9 mouse cellular contexts compared by ENCODE assay signal in genomic region chr1:92212003-92212750, GRCm38 (mm10). TPM values are rescaled to one million over a fixed set of nuclear protein-coding genes. Genes with fewer than 3 reads are reported as not detected.
DNase-seq lines count a peak whose midpoint lies in the region; ATAC-seq and TF ChIP-seq lines count a peak whose summit lies in the region.
"Had no signal": no experiment of that assay in that cellular context is flagged by ENCODE, and none has a peak within 500 bp of the region (broad histone marks: within the 10 kb centered on the region; RNA-seq: fewer than 3 reads in every experiment).

No protein-coding gene starts in this region.

- H3K36me3 ChIP-seq in limb, embryonic 14.5 days (ENCODE audit: control insufficient read depth, insufficient read depth, low read length), result no peaks in the 10 kb centered on the region
- H3K36me3 ChIP-seq: limb, embryonic 13.5 days had no signal

- no peak overlapping the region for H3K4me3 ChIP-seq in limb, embryonic 14.5 days (replicated peaks; ENCODE audit: low read length)
- H3K4me3 ChIP-seq: limb, embryonic 13.5 days had no signal

- TF ChIP-seq POLR2A in limb, embryonic 14.5 days (IDR thresholded peaks at IDR 0.05; ENCODE audit: borderline replicate concordance, extremely low read depth, insufficient read depth, insufficient read length), result no peak

- no peak overlapping the region for H3K27ac ChIP-seq in limb, embryonic 14.5 days (replicated peaks; ENCODE audit: low read depth, low read length)
- H3K27ac ChIP-seq: limb, embryonic 13.5 days had no signal

- peak; percentile 27 to 49 for DNase-seq in frontal cortex, postnatal 10 days (ENCODE audit: low spot score in 2 of 2)
- DNase-seq in adrenal gland, adult 8-10 months, result peak; percentile 73
- DNase-seq in heart, adult 18-20 months, result peak; percentile 15 to 29
- DNase-seq in limb, embryonic 14.5 days (ENCODE audit: low spot score), result peak; percentile 21
- DNase-seq in spleen, postnatal 10 days (ENCODE audit: low spot score in 2 of 2), result no peak

- no peak overlapping the region for H3K9ac ChIP-seq in limb, embryonic 14.5 days (ENCODE audit: low read depth, low read length, severe bottlenecking)
- H3K9ac ChIP-seq: limb, embryonic 13.5 days had no signal

- H3K9me3 ChIP-seq in limb, embryonic 14.5 days (ENCODE audit: control insufficient read depth, low read length), result no peaks in the 10 kb centered on the region
- H3K9me3 ChIP-seq: limb, embryonic 13.5 days had no signal

- WGBS in limb, embryonic 14.5 days, result 35% methylated on average over 13 of the region's 13 CpGs

- no peaks in the 10 kb centered on the region for H3K27me3 ChIP-seq in limb, embryonic 14.5 days (ENCODE audit: control insufficient read depth, insufficient read depth, low read length)

- H3K4me1 ChIP-seq in limb, embryonic 14.5 days (ENCODE audit: control insufficient read depth, insufficient read depth, low read length), result peaks cover 33% of the 10 kb centered on the region

- no peak for ATAC-seq in frontal cortex, adult (ENCODE audit: low TSS enrichment)
- ATAC-seq in limb, embryonic 14.5 days (ENCODE audit: low FRiP score, low read depth), result peak; percentile 41
- ATAC-seq in granulocyte monocyte progenitor cell, adult 5-6 weeks (replicated peaks; ENCODE audit: poor library complexity, severe bottlenecking), result no peak
- ATAC-seq in inflammation-experienced regulatory T-cells, adult 6 months, result no peak

- H3K4me2 ChIP-seq in limb, embryonic 14.5 days (replicated peaks; ENCODE audit: low read depth, low read length, severe bottlenecking), result no peak overlapping the region
- H3K4me2 ChIP-seq: limb, embryonic 13.5 days had no signal

RNA-seq across cellular contexts. Expression of gene Hdac4, which starts 16.7 kb away (rescaled TPM):
- 100 to 1,000 TPM in 2 of 4 experiments, 10 to 100 TPM in 2; 94.2 to 128 (median 101) TPM for total RNA-seq in adrenal gland, adult 8-10 months (2022)
- 10 to 100 TPM; 35.2 to 42.7 TPM for total RNA-seq in heart, adult 18-20 months (2021)
- polyA plus RNA-seq in limb, embryonic 14.5 days (2012; rRNA removed), result 15.2 and 18.9 TPM in 2 replicates
- polyA plus RNA-seq in limb, embryonic 14.5 days (2014; fragmentation: Nextera tagmentation; extraction: Ambion mirVana), result 25.4 and 36.6 TPM in 2 replicates
- 11.7 and 13.0 TPM in 2 replicates for total RNA-seq in granulocyte monocyte progenitor cell, adult 5-6 weeks (2014; fragmentation: Nextera tagmentation)
- 12.1 and 13.8 TPM in 2 replicates for total RNA-seq in granulocyte monocyte progenitor cell, adult 5-6 weeks (2017)
- 10 to 100 TPM; 42.9 to 75.8 (median 72.7) TPM for polyA plus RNA-seq in inflammation-experienced regulatory T-cells, adult 6 months (2017; shearing (Covaris generic))

Comparison
In these comparisons a context has a peak if more than half of its experiments do, and no peak if none do; other contexts are left out.
1. DNase-seq: peak in frontal cortex, postnatal 10 days (2 of 2), adrenal gland, adult 8-10 months (single experiment), heart, adult 18-20 months (2 of 2) and limb, embryonic 14.5 days (single experiment); none in spleen, postnatal 10 days (0 of 2).